2 mouse cellular contexts compared by ENCODE assay signal in genomic region chr17:6713944-6714343, GRCm38 (mm10). TPM values are rescaled to one million over a fixed set of nuclear protein-coding genes. Genes with fewer than 3 reads are reported as not detected.
"Had no signal": no experiment of that assay in that cellular context is flagged by ENCODE, and none has a peak within 500 bp of the region (broad histone marks: within the 10 kb centered on the region; RNA-seq: fewer than 3 reads in every experiment).

No protein-coding gene starts in this region.

RNA-seq across cellular contexts. Expression of gene Sytl3, which starts 55.1 kb away (rescaled TPM):
- polyA plus RNA-seq: heart, embryonic 12.5 days; heart, embryonic 13.5 days had no signal
